Mouse (Mus musculus) neural tube, embryonic 15.5 days (tissue): ENCODE measurements at regions not wholly inside any gene's neighbourhood (a gene's known extent, or its start where the extent isn't known, plus 50 kb on each side); places are given as distances from the start of the nearest gene placed in this dataset.

ENCODE experiments used
- ATAC-seq: fragments of 200-750 bp; cut with Nextera tagmentation; 2 replicates; pipeline ENCODE4 v1.8.0; 2017; ENCODE audit warnings: mild to moderate bottlenecking, moderate TSS enrichment, moderate library complexity; ENCODE audit not compliant: low FRiP score
- H3K27ac ChIP-seq: fragments of 300-500 bp; sonication (generic); replicated peaks from 2 replicates; pipeline ENCODE4 v1.5.1; 2015; ENCODE audit warnings: mild to moderate bottlenecking, inconsistent platforms
- H3K27me3 ChIP-seq: fragments of 300-500 bp; sonication (generic); replicated peaks from 2 replicates; pipeline ENCODE4 v1.6.1; 2015; ENCODE audit warnings: inconsistent platforms
- H3K36me3 ChIP-seq: fragments of 300-500 bp; sonication (generic); 2 replicates; pipeline ENCODE4 v1.6.1; 2015; ENCODE audit warnings: inconsistent platforms
- H3K4me1 ChIP-seq: fragments of 300-500 bp; sonication (generic); 2 replicates; pipeline ENCODE4 v1.6.1; 2015; ENCODE audit warnings: inconsistent platforms
- H3K4me2 ChIP-seq: fragments of 300-500 bp; sonication (generic); 2 replicates; pipeline ENCODE4 v1.6.1; 2015; ENCODE audit warnings: inconsistent platforms, mild to moderate bottlenecking, moderate library complexity
- H3K4me3 ChIP-seq: fragments of 300-500 bp; sonication (generic); replicated peaks from 2 replicates; pipeline ENCODE4 v1.5.1; 2015; ENCODE audit warnings: mild to moderate bottlenecking, inconsistent platforms
- H3K9ac ChIP-seq: fragments of 300-500 bp; sonication (generic); replicated peaks from 2 replicates; pipeline ENCODE4 v1.6.1; 2015; ENCODE audit warnings: mild to moderate bottlenecking, inconsistent platforms
- H3K9me3 ChIP-seq: fragments of 300-500 bp; sonication (generic); replicated peaks from 2 replicates; pipeline ENCODE4 v1.6.1; 2016; ENCODE audit warnings: inconsistent platforms
- WGBS: fragments of 180-500 bp; shearing (Covaris S2); methylation state at CpG from one replicate; pipeline ENCODE4 v1.1.7; 2015; ENCODE audit warnings: mixed read lengths; 5-methylcytosine and 5-hydroxymethylcytosine counted together

GRCm38 (mm10) chr15:67407244-67407643 lies 906.5 kb upstream of the Lrrc6 start:
- Histone ChIP-seq H3K4me3 (no peak overlapping the region), H3K4me1 (no peaks in the 10 kb centered on the region), H3K36me3 (no peaks in the 10 kb centered on the region), H3K9ac (no peak overlapping the region), H3K9me3 (no peaks in the 10 kb centered on the region), H3K4me2 (no peak overlapping the region), H3K27ac (no peak overlapping the region), H3K27me3 (no peaks in the 10 kb centered on the region)
- 79% methylated on average over 2 of the region's 2 CpGs for WGBS
- no peak for ATAC-seq

- Histone ChIP-seq H3K27me3 (no peaks in the 10 kb centered on the region), H3K4me2 (no peak overlapping the region), H3K4me1 (no peaks in the 10 kb centered on the region), H3K27ac (no peak overlapping the region), H3K9ac (no peak overlapping the region), H3K4me3 (no peak overlapping the region), H3K9me3 (no peaks in the 10 kb centered on the region), H3K36me3 (no peaks in the 10 kb centered on the region)
- WGBS: 47% methylated on average over 2 of the region's 2 CpGs
- peak; percentile 14; the same call in 1 of the 2 replicates for ATAC-seq
Observed at GRCm38 (mm10) chr15:67405523-67405922, 904.8 kb upstream of the Lrrc6 start.

GRCm38 (mm10) chr15:67405011-67405410 lies 904.3 kb upstream of the Lrrc6 start:
- Histone ChIP-seq H3K27me3 (no peaks in the 10 kb centered on the region), H3K27ac (no peak overlapping the region), H3K4me1 (no peaks in the 10 kb centered on the region), H3K36me3 (no peaks in the 10 kb centered on the region), H3K4me3 (no peak overlapping the region), H3K4me2 (no peak overlapping the region), H3K9ac (no peak overlapping the region), H3K9me3 (no peaks in the 10 kb centered on the region)
- ATAC-seq: no peak
- WGBS: 85% methylated on average over 2 of the region's 2 CpGs

- no peak overlapping the region for H3K9ac ChIP-seq
- H3K9me3 ChIP-seq: no peaks in the 10 kb centered on the region
- H3K27me3 ChIP-seq: no peaks in the 10 kb centered on the region
- H3K27ac ChIP-seq: no peak overlapping the region
- no peaks in the 10 kb centered on the region for H3K36me3 ChIP-seq
- H3K4me1 ChIP-seq: no peaks in the 10 kb centered on the region
- no peak overlapping the region for H3K4me3 ChIP-seq
- H3K4me2 ChIP-seq: no peak overlapping the region
- ATAC-seq: no peak
Observed at GRCm38 (mm10) chr15:67402310-67402709, 901.6 kb upstream of the Lrrc6 start.

GRCm38 (mm10) chr15:67397269-67397668 lies 896.6 kb upstream of the Lrrc6 start:
- H3K27me3 ChIP-seq: no peaks in the 10 kb centered on the region
- no peak overlapping the region for H3K9ac ChIP-seq
- no peak overlapping the region for H3K4me3 ChIP-seq
- H3K4me2 ChIP-seq: no peak overlapping the region
- 88% methylated on average over 5 of the region's 5 CpGs for WGBS
- ATAC-seq: no peak
- H3K4me1 ChIP-seq: no peaks in the 10 kb centered on the region
- no peaks in the 10 kb centered on the region for H3K9me3 ChIP-seq
- no peak overlapping the region for H3K27ac ChIP-seq
- no peaks in the 10 kb centered on the region for H3K36me3 ChIP-seq

GRCm38 (mm10) chr15:67395114-67395513 lies 894.4 kb upstream of the Lrrc6 start:
- Histone ChIP-seq H3K9ac (no peak overlapping the region), H3K27me3 (no peaks in the 10 kb centered on the region), H3K4me2 (no peak overlapping the region), H3K27ac (no peak overlapping the region), H3K4me3 (no peak overlapping the region), H3K36me3 (no peaks in the 10 kb centered on the region), H3K4me1 (no peaks in the 10 kb centered on the region), H3K9me3 (no peaks in the 10 kb centered on the region)
- no peak for ATAC-seq
- 94% methylated on average over 1 of the region's 1 CpGs for WGBS

GRCm38 (mm10) chr15:67391918-67392317 lies 891.2 kb upstream of the Lrrc6 start:
- H3K9ac ChIP-seq: no peak overlapping the region
- no peaks in the 10 kb centered on the region for H3K4me1 ChIP-seq
- WGBS: 94% methylated on average over 5 of the region's 5 CpGs
- no peak overlapping the region for H3K27ac ChIP-seq
- H3K36me3 ChIP-seq: no peaks in the 10 kb centered on the region
- no peak for ATAC-seq
- no peak overlapping the region for H3K4me2 ChIP-seq
- H3K9me3 ChIP-seq: no peaks in the 10 kb centered on the region
- no peak overlapping the region for H3K4me3 ChIP-seq
- no peaks in the 10 kb centered on the region for H3K27me3 ChIP-seq

GRCm38 (mm10) chr15:67388514-67388913 lies 887.8 kb upstream of the Lrrc6 start:
- Histone ChIP-seq H3K27ac (no peak overlapping the region), H3K9ac (no peak overlapping the region), H3K4me1 (no peaks in the 10 kb centered on the region), H3K27me3 (no peaks in the 10 kb centered on the region), H3K4me2 (no peak overlapping the region), H3K36me3 (no peaks in the 10 kb centered on the region), H3K4me3 (no peak overlapping the region), H3K9me3 (no peaks in the 10 kb centered on the region)
- ATAC-seq: no peak
- 81% methylated on average over 8 of the region's 8 CpGs for WGBS

- Histone ChIP-seq H3K9ac (no peak overlapping the region), H3K4me2 (no peak overlapping the region), H3K27me3 (no peaks in the 10 kb centered on the region), H3K9me3 (no peaks in the 10 kb centered on the region), H3K36me3 (no peaks in the 10 kb centered on the region), H3K4me1 (no peaks in the 10 kb centered on the region), H3K4me3 (no peak overlapping the region), H3K27ac (no peak overlapping the region)
- ATAC-seq: no peak
Observed at GRCm38 (mm10) chr15:67386896-67387295, 886.2 kb upstream of the Lrrc6 start.

GRCm38 (mm10) chr15:67373599-67373998 lies 872.9 kb upstream of the Lrrc6 start:
- Histone ChIP-seq H3K36me3 (no peaks in the 10 kb centered on the region), H3K27ac (no peak overlapping the region), H3K4me2 (no peak overlapping the region), H3K9ac (no peak overlapping the region), H3K27me3 (no peaks in the 10 kb centered on the region), H3K4me1 (no peaks in the 10 kb centered on the region), H3K4me3 (no peak overlapping the region), H3K9me3 (no peaks in the 10 kb centered on the region)
- WGBS: 79% methylated on average over 4 of the region's 4 CpGs
- no peak for ATAC-seq

GRCm38 (mm10) chr15:67373030-67373429 lies 872.3 kb upstream of the Lrrc6 start:
- no peaks in the 10 kb centered on the region for H3K9me3 ChIP-seq
- H3K27ac ChIP-seq: no peak overlapping the region
- no peaks in the 10 kb centered on the region for H3K36me3 ChIP-seq
- H3K27me3 ChIP-seq: no peaks in the 10 kb centered on the region
- 86% methylated on average over 8 of the region's 8 CpGs for WGBS
- H3K9ac ChIP-seq: no peak overlapping the region
- no peak overlapping the region for H3K4me2 ChIP-seq
- H3K4me3 ChIP-seq: no peak overlapping the region
- ATAC-seq: no peak
- H3K4me1 ChIP-seq: no peaks in the 10 kb centered on the region

- H3K9ac ChIP-seq: no peak overlapping the region
- ATAC-seq: no peak
- WGBS: 66% methylated on average over 4 of the region's 4 CpGs
Observed at GRCm38 (mm10) chr15:67364099-67364756, 863.5 kb upstream of the Lrrc6 start.

More at GRCm38 (mm10) chr15:67364099-67364756, 863.5 kb upstream of the Lrrc6 start:
- Histone ChIP-seq H3K4me1 (no peaks in the 10 kb centered on the region), H3K9me3 (no peaks in the 10 kb centered on the region), H3K4me2 (no peak overlapping the region), H3K27ac (no peak overlapping the region), H3K36me3 (no peaks in the 10 kb centered on the region), H3K4me3 (no peak overlapping the region), H3K27me3 (no peaks in the 10 kb centered on the region)
